Mouse (Mus musculus) embryonic fibroblast, embryonic 13.5 days (primary cell): ENCODE data around the gene Setd1b.

Experiments
- CTCF ChIP-seq: IDR thresholded peaks from 2 replicates; pipeline ENCODE4 v1.5.1; 2011; ENCODE audit warnings: mild to moderate bottlenecking, control low read depth, low read length, moderate library complexity, borderline replicate concordance; ENCODE audit not compliant: insufficient read depth
- POLR2A ChIP-seq: IDR thresholded peaks from 2 replicates; pipeline ENCODE4 v1.6.1; 2011; ENCODE audit warnings: low read depth, mild to moderate bottlenecking, control low read depth, low read length, moderate library complexity

GRCm38 (mm10) chr5:123117773-123118172 is 24.2 kb upstream of the Setd1b start:
- TF ChIP-seq POLR2A (no peak), CTCF (no peak)
